Mouse (Mus musculus) erythroblast, embryonic 14.5 days (primary cell): ENCODE results near the gene Eif4e.

ENCODE experiments used
- GATA1 ChIP-seq: IDR thresholded peaks from 2 replicates; pipeline ENCODE4 v1.6.1; 2012; ENCODE audit warnings: low read length, inconsistent platforms, mixed read lengths
- TAL1 ChIP-seq: IDR thresholded peaks from 3 replicates; pipeline ENCODE4 v1.6.1; 2012; ENCODE audit warnings: low read length, inconsistent platforms, mixed read lengths

GRCm38 (mm10) chr3:138530578-138531478 lies 4.8 kb downstream of the Eif4e start:
- no peak for TF ChIP-seq GATA1
- TF ChIP-seq TAL1, result no peak
